Mouse (Mus musculus) adipocyte (in vitro differentiated cells): Measurements from ENCODE around the gene Hdac1.
"Not testable (repeated sequence)": the region's sequence is repeated elsewhere in the genome, so short reads cannot be mapped to it uniquely, and the experiment has no call there.

Source experiments
- DNase-seq: peaks from one replicate; pipeline ENCODE4 v3.0.0-alpha.2; 2016; ENCODE audit warnings: low spot score

Gene Hdac1

DNA sequence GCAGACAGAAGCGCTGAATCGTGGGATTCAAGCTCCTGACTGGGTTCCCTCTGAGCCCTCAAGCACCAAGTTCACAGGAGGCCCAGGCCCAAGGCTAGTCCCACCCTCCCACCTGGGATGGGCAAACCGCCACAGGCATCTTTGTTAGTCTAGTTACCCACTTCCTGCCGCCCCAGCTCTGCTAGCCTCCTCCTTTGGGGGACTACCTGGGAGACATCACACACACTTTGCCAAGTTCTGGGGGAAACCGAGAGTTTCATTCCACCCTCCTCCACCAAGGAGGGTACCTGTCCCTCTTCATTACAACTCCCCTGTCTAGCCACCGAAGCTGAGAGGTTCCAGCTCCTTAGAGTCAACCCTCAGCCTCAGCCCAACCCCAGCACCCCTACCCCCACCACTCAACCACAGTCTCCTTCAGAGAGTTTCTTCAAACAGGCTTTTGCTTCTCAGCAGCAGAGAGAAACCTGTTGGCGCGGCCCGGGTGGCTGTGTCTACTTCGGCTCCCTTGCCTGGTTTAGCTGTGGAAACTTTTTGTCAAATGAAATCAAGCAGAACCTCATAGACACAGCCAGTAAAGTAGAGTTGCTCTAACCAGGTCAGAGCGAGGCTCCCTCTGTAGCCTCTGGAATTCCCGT, 15.9 kb upstream of the Hdac1 start:
- no peak for DNase-seq

GRCm38 (mm10) chr4:129557256-129557808, 14.8 kb upstream of the Hdac1 start:
- no peak for DNase-seq

DNA sequence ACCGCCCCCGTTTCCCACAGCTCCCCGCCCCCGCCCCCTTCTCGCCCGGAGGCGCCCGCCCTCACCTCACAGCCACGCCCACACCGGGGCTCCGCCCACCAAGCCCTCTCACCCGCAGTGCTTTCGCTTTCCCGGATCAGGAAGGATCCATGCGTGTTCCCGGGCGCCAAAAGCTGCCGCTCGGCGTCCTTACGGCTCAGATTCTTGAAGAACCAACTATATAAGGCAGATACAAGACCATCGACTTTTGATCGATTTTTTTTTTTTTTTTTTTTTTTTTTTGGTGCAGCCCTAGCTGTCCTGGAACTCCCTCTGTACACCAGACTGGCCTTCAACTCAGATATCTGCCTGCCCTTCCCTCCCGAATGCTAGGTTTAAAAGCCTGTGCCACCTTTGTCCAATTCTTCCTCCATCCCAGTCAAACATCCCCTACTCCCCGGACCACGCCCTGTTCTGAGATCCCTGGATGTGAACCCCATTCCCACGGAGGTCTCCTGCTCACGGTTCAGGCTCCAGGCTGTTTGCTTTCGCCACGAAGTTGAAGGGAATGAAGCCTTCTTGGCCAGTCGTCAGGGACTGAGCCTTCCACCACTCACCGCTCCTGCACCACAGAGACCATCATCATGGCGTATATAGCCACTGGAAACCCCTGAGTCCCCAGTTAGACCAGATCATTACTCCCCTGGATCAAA, 14.2 kb upstream of the Hdac1 start:
- DNase-seq = peak; percentile 78

GRCm38 (mm10) chr4:129555862-129556531, 13.5 kb upstream of the Hdac1 start:
- no peak for DNase-seq

DNA sequence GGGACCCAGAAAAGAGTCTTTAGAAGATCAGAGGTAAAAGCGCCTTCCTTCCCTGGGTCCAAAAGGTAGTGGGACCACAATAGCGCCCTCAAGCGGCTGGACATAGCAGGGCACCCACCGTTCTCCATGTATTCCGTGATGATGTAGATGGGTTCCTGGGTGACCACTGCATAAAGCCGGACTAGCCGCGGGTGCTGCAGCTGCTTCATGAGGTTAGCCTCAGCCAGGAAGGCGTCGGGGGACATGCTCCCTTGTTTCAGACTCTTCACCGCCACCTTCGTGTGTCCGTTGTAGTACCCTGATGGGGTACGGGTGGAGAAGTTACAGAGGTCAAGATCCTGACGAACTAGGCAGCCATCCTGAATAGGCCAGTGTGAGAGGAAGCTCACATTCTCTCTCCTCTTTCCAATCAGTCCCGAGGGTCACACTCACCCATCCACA, 12.9 kb upstream of the Hdac1 start:
- DNase-seq = no peak

DNA sequence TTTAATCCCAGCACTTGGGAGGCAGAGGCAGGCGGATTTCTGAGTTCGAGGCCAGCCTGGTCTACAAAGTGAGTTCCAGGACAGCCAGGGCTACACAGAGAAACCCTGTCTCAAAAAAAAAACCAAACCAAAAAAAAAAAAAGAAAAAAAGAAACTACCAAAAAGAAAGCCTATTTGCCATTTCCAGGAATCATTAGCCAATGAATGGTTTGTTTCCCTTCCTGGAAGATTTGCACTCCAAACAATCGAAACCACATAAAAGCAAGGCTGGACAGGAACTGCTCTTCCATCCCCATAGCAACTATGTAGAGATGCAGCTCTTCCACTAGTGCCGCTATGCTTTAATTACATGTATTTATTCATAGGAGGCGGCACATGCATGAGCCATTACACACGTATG, 12.0 kb upstream of the Hdac1 start:
- DNase-seq = not testable (repeated sequence)

GRCm38 (mm10) chr4:129550295-129550694, 7.8 kb upstream of the Hdac1 start:
- no peak for DNase-seq

DNA sequence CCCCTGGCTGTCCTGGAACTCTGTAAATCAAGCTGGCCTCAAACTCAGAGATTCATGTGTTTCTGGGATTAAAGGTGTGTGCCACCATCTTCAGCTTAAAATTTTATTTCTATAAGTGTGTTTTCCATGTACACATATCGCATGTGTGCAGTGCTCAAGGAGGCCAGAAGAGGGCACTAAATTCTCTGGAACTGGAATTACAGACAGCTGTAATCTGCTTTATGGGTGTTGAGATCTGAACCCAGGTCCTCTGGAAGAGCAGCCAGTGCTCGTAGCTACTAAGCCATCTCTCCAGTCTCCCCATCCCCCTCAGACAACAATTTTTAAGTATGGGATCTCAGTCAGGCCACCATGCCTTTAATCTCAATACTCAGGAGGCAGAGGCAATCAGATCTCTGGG, 6.8 kb upstream of the Hdac1 start:
- DNase-seq = no peak

DNA sequence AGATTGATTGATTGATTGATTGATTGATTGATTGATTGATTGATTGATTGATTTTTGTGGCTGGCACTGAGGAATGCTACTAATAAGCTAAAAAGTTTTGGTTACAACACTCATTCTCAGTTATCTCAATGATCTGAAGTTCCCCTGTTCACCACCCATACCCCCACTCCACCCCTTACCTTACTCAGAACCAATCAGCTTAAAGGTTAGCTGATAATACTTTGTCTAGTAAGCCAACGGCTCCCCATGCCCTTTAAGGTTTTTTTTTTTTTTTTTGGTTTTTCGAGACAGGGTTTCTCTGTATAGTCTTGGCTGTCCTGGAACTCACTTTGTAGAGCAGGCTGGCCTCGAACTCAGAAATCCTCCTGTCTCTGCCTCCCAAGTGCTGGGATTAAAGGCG, 5.1 kb upstream of the Hdac1 start:
- DNase-seq = not testable (repeated sequence)

DNA sequence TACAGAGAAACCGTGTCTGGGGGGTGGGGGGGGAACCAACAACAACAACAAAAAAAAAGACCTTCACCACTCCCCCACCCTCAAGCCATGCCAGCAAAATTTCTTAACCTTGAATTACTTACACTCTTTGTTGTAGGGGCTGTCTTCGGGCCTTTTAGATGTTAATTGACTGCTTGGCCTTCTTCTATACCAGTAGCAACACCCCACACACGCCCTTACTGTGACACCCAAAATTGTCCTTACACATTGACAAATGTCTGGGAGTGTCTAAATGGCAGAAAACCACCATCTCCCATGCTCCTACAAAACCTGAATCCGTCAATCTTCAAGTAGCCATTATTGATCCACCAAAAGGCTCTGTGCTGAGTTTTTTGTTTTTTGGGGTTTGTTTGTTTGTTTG, 1.6 kb upstream of the Hdac1 start:
- DNase-seq = no peak

DNA sequence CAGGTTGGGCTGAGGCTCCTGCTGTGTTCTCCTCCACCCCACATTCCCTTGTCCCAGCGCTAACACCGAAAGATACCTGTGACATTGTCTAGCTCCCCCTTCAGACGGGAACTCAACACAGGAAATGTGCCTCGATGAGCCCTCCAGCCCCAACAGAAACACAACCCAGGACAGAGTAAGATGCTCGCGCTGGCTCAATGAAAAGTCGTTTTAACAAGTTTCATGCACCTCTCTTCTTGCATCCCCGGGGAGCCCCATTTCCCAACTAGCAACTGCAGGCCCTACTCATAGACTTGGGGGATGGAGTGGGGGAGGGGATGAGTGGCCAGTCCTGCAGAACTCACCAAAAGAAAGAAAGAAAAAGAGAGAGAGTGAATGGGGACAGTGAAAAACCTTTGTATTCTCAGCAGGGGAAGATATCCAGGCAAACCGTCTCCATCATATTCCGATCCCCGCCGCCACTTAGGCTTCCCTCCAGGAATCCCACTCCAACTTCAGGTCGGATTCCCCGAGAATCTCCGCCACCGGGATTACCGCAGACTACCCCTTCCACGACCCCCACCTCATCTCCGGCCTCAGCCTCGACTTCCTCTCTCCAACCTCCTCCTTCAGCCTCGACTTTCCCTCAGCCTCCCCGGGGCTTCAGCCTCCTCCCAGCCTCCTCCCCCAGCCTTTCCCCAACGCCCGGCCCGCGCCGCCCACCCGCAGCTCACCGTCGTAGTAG, 483 bp downstream of the Hdac1 start:
- peak; percentile 12 for DNase-seq

DNA sequence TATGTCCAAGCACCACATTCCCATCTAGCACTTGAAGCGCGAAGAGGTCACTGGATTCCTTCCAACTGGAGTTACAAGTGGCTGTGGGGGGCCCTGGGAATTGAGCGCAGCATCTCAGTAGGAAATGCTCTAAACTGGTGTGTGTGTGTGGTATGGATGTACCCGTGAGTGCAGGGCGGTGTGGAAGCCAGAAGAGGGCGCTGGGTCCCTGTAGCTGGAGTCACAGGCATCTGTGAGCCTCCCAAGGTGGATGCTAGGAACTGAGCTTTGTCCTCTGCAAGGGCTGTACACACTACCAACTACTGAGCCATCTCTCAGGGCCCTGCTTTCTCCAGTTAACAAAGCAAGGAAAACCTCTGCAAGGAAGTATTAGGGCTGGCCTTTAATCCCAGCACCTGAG, 2.5 kb downstream of the Hdac1 start:
- DNase-seq = no peak

DNA sequence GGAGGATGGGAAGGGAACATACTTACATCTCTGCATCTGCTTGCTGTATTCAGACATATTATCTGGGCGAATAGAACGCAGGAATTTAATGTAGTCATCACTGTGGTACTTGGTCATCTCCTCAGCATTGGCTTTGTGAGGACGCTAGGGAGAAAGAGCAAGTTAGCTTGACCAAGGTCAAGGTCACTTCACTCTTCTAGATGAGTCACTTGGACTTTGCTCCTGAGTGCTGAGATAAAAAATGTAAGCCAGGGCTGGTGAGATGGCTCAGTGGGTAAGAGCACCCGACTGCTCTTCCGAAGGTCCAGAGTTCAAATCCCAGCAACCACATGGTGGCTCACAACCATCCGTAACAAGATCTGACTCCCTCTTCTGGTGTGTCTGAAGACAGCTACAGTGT, 13.6 kb downstream of the Hdac1 start:
- DNase-seq = not testable (repeated sequence)

DNA sequence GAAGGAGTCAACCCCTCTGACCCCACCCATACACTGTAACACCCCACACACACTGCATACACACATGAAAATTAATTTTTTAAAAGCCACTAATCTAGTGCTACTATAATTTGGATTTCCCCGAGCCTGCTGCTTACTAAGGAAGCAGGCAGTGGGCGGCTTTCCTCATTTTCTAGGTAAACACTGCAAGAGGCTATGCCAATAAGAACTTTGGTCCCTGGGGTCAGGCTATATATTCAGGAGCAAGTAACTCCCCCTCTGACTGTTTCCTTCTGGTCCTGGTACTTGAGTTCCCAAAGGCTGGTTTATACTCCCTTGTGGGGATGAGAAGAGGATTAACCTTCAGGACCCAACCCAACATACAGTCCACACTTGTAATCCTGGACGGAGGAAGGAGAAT, 16.6 kb downstream of the Hdac1 start:
- no peak for DNase-seq

DNA sequence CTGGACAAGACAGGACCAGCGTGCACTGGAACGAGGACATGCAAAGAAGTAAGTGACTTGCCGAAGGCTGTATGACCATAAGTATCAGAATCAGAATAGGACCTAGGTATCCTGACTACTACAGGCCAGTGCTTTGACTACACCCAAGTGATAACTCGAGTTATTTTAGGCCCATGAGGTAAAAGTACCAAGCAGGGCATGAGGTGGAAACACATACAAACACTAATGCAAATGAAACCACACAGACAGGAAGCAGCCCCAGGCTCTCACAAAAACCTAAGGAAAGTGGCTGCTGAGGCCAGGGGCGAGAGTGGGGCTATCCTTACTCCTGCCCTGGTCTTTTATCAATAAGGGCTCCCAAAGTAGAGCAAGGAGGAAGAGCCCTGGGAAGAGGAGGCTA, 17.2 kb downstream of the Hdac1 start:
- no peak for DNase-seq

DNA sequence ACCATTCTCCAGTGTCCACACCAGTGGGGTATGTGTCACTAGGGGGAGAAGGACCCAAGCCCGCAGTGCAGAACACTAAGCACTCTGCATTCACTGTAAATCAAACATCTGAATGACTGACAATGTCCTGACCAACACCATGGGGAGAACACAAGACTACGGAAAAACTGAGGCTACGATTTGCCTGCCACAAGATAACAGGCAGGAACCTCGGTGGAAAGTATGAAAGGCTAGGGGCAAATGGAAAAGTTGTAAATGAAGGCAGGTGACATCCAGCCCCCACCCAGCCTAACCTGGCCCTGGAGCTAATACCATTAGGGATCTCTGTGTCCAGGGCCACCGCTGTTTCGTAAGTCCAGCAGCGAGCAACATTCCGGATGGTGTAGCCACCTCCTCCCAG, 24.0 kb downstream of the Hdac1 start:
- no peak for DNase-seq

DNA sequence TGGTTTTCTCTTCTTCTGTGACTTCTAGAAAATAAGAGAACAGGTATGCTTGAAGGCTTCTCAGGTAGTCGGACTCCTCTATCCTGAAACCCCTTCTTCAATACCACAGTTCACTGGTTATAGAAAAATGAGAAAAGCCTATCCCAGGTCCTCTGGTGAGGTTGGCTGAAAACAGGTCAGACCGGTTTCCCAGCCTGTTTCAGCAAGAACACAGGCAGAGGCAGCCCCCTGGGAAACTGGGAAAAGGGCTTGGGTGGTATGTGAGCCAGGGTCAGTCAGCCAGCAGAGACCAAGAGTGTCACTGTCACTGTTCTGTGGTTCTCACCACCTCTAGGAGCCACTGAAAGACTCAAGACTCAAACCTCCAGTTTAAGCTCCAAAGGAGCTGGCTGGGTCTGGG, 25.6 kb downstream of the Hdac1 start:
- DNase-seq = no peak

DNA sequence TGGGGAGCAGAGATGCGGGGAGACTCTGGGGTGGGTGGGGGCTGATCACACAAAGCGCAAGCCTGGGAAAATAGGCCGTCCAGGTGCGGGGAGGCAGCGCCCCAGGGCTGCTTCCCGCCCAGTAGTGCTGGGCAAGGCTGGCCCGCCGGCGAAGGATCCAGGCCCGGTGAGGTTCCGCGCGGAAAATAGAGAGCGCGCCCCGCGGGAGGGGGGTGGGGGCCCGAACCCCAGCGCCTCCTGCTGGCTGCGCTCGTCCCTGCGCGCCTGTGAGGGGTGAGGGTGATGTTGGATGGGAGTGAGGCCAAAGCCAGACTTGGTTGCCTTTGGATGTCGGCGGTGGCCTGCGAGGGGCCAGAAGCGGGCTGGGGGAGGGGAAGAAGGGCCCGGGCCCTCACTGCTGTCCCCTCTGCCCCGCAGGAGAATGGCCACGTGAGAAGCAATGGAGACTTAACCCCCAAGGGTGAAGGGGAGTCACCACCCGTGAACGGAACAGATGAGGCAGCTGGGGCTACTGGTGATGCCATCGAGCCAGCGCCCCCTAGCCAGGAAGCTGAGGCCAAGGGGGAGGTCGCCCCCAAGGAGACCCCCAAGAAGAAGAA, 28.1 kb downstream of the Hdac1 start:
- peak; percentile 20 for DNase-seq

GRCm38 (mm10) chr4:129513891-129514290, 28.6 kb downstream of the Hdac1 start:
- DNase-seq = no peak

- DNase-seq = peak; percentile 13
Measured at GRCm38 (mm10) chr4:129513086-129513767, 29.3 kb downstream of the Hdac1 start, which contains the start of gene Marcksl1. Gene Marcksl1 (plus strand): TSS chr4:129513581.

DNA sequence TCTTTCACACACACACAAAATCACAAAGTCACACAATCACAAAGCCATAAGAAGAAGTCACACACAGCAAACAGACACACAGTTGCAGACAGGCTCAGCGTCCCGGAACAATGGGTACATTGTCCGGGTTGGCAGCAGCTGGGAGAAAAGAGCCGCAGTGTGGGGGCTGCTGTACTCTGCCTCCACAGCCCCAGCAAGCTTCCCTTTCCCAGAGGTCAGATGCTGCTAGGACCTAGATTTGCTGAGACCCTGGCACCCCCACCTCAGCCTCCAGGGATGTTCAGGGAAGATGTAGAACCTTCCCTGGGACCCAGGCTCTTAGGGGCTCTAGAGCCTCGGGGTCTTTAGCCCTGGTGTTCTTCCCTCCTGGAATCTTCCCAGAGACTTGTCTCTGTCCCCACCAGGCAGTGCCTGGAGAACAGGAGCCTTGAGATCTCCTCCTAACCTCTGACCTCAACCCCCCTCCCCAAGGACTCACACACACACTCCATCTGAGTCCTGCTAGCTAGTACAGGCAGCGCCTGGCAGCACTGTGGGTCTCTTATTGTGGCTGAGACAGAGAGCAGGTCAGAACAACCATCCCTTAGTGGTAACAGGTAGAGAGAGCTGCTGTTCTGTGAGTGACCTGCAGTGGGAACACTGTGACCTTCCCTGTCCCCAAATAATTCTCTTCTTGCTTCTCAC, 31.0 kb downstream of the Hdac1 start:
- DNase-seq = no peak
